Mouse (Mus musculus): ENCODE results near the gene Bbc3. TPM values are rescaled to one million over a fixed set of nuclear protein-coding genes. Genes with fewer than 3 reads are reported as not detected.
A peak's percentile ranks its signal among the peaks of the same experiment; 100 is the strongest.

Bbc3 gene
- total RNA-seq, 1 experiment, result 21.9 TPM

GRCm38 (mm10) chr7:16357602-16358001 is 49.4 kb downstream of the Bbc3 start:
- no peak for DNase-seq (ENCODE audit: low read depth, low spot score)
- Histone ChIP-seq H3K36me3 (ENCODE audit: control insufficient read depth, insufficient read depth, low read length, poor library complexity, severe bottlenecking) (peaks cover 47% of the 10 kb centered on the region), H3K4me1 (ENCODE audit: control insufficient read depth in 2 of 2, insufficient read depth in 2 of 2, low read length in 2 of 2, poor library complexity in 1 of 2) (0 out of 4 replicates have a peak, but pooled peaks cover 0 to 2% of the 10 kb centered on the region in 2 experiments), H3K4me3 (ENCODE audit: insufficient read depth in 1 of 2, low read depth in 1 of 2, low read length in 2 of 2, poor library complexity in 1 of 2, severe bottlenecking in 1 of 2) (no peak overlapping the region), H3K9me3 (ENCODE audit: control insufficient read depth, insufficient read depth, low read depth, low read length) (no peaks in the 10 kb centered on the region), H3K9ac (ENCODE audit: insufficient read depth, low read depth, low read length, poor library complexity, severe bottlenecking) (no peak overlapping the region), H3K27ac (ENCODE audit: insufficient read depth, low read depth, low read length, poor library complexity, severe bottlenecking) (no peak overlapping the region)
- in situ Hi-C loops (cut with MboI; ENCODE audit: low sequenced_read_pairs in 2 of 2, unreplicated experiment in 2 of 2), result no loop called here
- TF ChIP-seq ZC3H11A (IDR thresholded peaks at IDR 0.05; ENCODE audit: borderline replicate concordance, low read depth, low read length), result no peak
- no peak for TF ChIP-seq MAFK (IDR thresholded peaks at IDR 0.05; ENCODE audit: insufficient read depth, low read depth, low read length)
- no peak for TF ChIP-seq HCFC1 (IDR thresholded peaks at IDR 0.05; ENCODE audit: borderline replicate concordance, insufficient read depth, low read length)
- no peak for TF ChIP-seq ZNF384 (IDR thresholded peaks at IDR 0.05; ENCODE audit: low read depth, low read length)
- TF ChIP-seq CHD2 (IDR thresholded peaks at IDR 0.05; ENCODE audit: low read depth, low read length), result no peak

- Histone ChIP-seq H3K36me3 (ENCODE audit: control insufficient read depth, insufficient read depth, low read length, poor library complexity, severe bottlenecking) (peaks cover 49% of the 10 kb centered on the region), H3K4me1 (ENCODE audit: control insufficient read depth in 2 of 2, insufficient read depth in 2 of 2, low read length in 2 of 2, poor library complexity in 1 of 2) (peaks cover 12 to 19% of the 10 kb centered on the region in 2 experiments), H3K9me3 (ENCODE audit: control insufficient read depth, insufficient read depth, low read depth, low read length) (no peaks in the 10 kb centered on the region), H3K9ac (ENCODE audit: insufficient read depth, low read depth, low read length, poor library complexity, severe bottlenecking) (peak overlapping the region; percentile 17; the same call in 1 of the 2 replicates), H3K4me3 (ENCODE audit: insufficient read depth in 1 of 2, low read depth in 1 of 2, low read length in 2 of 2, poor library complexity in 1 of 2, severe bottlenecking in 1 of 2) (no peak overlapping the region), H3K27ac (ENCODE audit: insufficient read depth, low read depth, low read length, poor library complexity, severe bottlenecking) (peak overlapping the region; percentile 75; the same call in 1 of the 2 replicates)
- in situ Hi-C loops (cut with MboI; ENCODE audit: low sequenced_read_pairs in 2 of 2, unreplicated experiment in 2 of 2), result no loop called here
- TF ChIP-seq CHD2 (IDR thresholded peaks at IDR 0.05; ENCODE audit: low read depth, low read length) (no peak), HCFC1 (IDR thresholded peaks at IDR 0.05; ENCODE audit: borderline replicate concordance, insufficient read depth, low read length) (no peak), MAFK (IDR thresholded peaks at IDR 0.05; ENCODE audit: insufficient read depth, low read depth, low read length) (no peak), ZNF384 (IDR thresholded peaks at IDR 0.05; ENCODE audit: low read depth, low read length) (no peak), ZC3H11A (IDR thresholded peaks at IDR 0.05; ENCODE audit: borderline replicate concordance, low read depth, low read length) (no peak)
- no peak for DNase-seq (ENCODE audit: low read depth, low spot score)
These were observed 56.1 kb downstream of the Bbc3 start for GRCm38 (mm10) chr7:16364319-16364718.

GRCm38 (mm10) chr7:16364901-16365500 is 56.8 kb downstream of the Bbc3 start:
- TF ChIP-seq ZC3H11A (IDR thresholded peaks at IDR 0.05; ENCODE audit: borderline replicate concordance, low read depth, low read length) (no peak), CHD2 (IDR thresholded peaks at IDR 0.05; ENCODE audit: low read depth, low read length) (peak; percentile 79), HCFC1 (IDR thresholded peaks at IDR 0.05; ENCODE audit: borderline replicate concordance, insufficient read depth, low read length) (no peak)
- H3K4me3 ChIP-seq (ENCODE audit: insufficient read depth in 1 of 2, low read depth in 1 of 2, low read length in 2 of 2, poor library complexity in 1 of 2, severe bottlenecking in 1 of 2), result no peak overlapping the region
- peaks cover 51% of the 10 kb centered on the region for H3K36me3 ChIP-seq (ENCODE audit: control insufficient read depth, insufficient read depth, low read length, poor library complexity, severe bottlenecking)
- H3K9ac ChIP-seq (ENCODE audit: insufficient read depth, low read depth, low read length, poor library complexity, severe bottlenecking), result no peak overlapping the region
- no peaks in the 10 kb centered on the region for H3K9me3 ChIP-seq (ENCODE audit: control insufficient read depth, insufficient read depth, low read depth, low read length)
- DNase-seq (ENCODE audit: low read depth, low spot score), result peak; percentile 78
- peak overlapping the region; percentile 87 for H3K27ac ChIP-seq (ENCODE audit: insufficient read depth, low read depth, low read length, poor library complexity, severe bottlenecking)
- H3K4me1 ChIP-seq (ENCODE audit: control insufficient read depth in 2 of 2, insufficient read depth in 2 of 2, low read length in 2 of 2, poor library complexity in 1 of 2), result peaks cover 12 to 19% of the 10 kb centered on the region in 2 experiments
- in situ Hi-C loops (cut with MboI; ENCODE audit: low sequenced_read_pairs in 2 of 2, unreplicated experiment in 2 of 2), result no loop called here

- Histone ChIP-seq H3K9ac (ENCODE audit: insufficient read depth, low read depth, low read length, poor library complexity, severe bottlenecking) (no peak overlapping the region), H3K9me3 (ENCODE audit: control insufficient read depth, insufficient read depth, low read depth, low read length) (no peaks in the 10 kb centered on the region), H3K27ac (ENCODE audit: insufficient read depth, low read depth, low read length, poor library complexity, severe bottlenecking) (peak overlapping the region; percentile 38), H3K4me3 (ENCODE audit: insufficient read depth in 1 of 2, low read depth in 1 of 2, low read length in 2 of 2, poor library complexity in 1 of 2, severe bottlenecking in 1 of 2) (no peak overlapping the region), H3K4me1 (ENCODE audit: control insufficient read depth in 2 of 2, insufficient read depth in 2 of 2, low read length in 2 of 2, poor library complexity in 1 of 2) (peaks cover 12 to 19% of the 10 kb centered on the region in 2 experiments), H3K36me3 (ENCODE audit: control insufficient read depth, insufficient read depth, low read length, poor library complexity, severe bottlenecking) (peaks cover 57% of the 10 kb centered on the region)
- no peak for TF ChIP-seq HCFC1 (IDR thresholded peaks at IDR 0.05; ENCODE audit: borderline replicate concordance, insufficient read depth, low read length)
- no peak for TF ChIP-seq ZNF384 (IDR thresholded peaks at IDR 0.05; ENCODE audit: low read depth, low read length)
- no peak for TF ChIP-seq ZC3H11A (IDR thresholded peaks at IDR 0.05; ENCODE audit: borderline replicate concordance, low read depth, low read length)
- no peak for TF ChIP-seq MAFK (IDR thresholded peaks at IDR 0.05; ENCODE audit: insufficient read depth, low read depth, low read length)
- no peak for TF ChIP-seq CHD2 (IDR thresholded peaks at IDR 0.05; ENCODE audit: low read depth, low read length)
- in situ Hi-C loops (cut with MboI; ENCODE audit: low sequenced_read_pairs in 2 of 2, unreplicated experiment in 2 of 2), result no loop called here
- DNase-seq (ENCODE audit: low read depth, low spot score), result no peak
These were observed 58.0 kb downstream of the Bbc3 start for GRCm38 (mm10) chr7:16366133-16366646.

All from ES-E14 (cell line).